Mouse (Mus musculus): ENCODE results near the gene Dalrd3.

GRCm38 (mm10) chr9:108577934-108578544, 8.4 kb downstream of the Dalrd3 start:
- no peak for TF ChIP-seq CTCF (IDR thresholded peaks at IDR 0.05; ENCODE audit: borderline replicate concordance, extremely low read depth, insufficient read depth, insufficient read length)
- TF ChIP-seq POLR2A (IDR thresholded peaks at IDR 0.05; ENCODE audit: borderline replicate concordance, extremely low read depth, insufficient read depth, insufficient read length, poor library complexity, severe bottlenecking), result no peak
